Mouse (Mus musculus): ENCODE results near the gene Klhl10. TPM values are rescaled to one million over a fixed set of nuclear protein-coding genes. Genes with fewer than 3 reads are reported as not detected.

The Klhl10 gene
- polyA plus RNA-seq, 1 experiment from 2014 or later: 0.68 TPM

DNA sequence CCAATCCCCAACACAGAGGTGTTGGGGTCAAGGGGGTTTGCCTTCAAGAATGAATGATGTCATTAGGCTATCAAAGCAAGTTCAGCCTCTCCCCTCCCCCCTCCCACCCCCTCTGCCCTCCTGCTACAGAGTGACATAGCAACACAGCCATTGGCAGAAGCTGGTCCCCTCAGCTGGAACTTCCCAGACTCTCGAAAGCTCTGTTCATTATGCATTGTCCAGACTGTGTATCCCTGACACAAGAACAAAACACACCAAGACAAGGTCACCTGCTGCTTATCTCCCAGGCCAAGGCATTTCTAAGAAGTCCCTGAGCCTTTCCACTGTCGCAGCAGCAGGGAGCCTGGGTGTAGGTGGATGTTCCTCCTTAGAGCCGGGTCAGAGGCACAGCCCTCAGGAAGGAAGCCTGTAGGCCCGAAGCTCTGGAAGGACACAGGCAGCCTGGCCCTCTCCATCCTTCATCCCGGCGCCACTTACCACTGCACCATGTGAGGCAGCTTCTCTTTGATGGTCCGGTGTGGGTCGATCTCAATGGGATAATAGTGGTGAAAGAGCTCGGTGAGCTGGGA lies 6.0 kb upstream of the Klhl10 start:
- H3K36me3 ChIP-seq (ENCODE audit: control insufficient read depth, insufficient read depth, low read length): peaks cover 18% of the 10 kb centered on the region; the same call in 1 of the 2 replicates
- WGBS: 42% methylated on average over 9 of the region's 9 CpGs
- no peak for ATAC-seq (ENCODE audit: low read depth)

DNA sequence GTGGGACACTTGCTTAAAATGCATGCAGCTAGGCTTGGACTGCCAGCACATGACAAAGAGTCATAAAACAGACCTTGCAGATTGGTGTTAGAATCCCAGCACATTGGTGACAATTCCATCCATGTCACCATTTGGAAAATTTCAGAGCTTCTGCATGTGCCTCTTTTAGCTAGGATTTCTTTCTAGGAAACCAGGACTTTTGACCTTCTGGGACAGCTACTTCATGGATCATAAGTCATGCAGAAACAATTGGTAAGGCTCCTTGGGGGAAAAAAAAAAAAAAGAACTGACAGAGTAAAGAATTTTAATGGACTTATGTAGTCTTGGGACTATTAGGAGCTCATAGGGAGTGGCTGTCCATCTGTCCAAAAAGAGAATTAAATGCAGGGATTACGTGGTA lies 3.8 kb upstream of the Klhl10 start:
- 75% methylated on average over 1 of the region's 1 CpGs for WGBS
- no peak for ATAC-seq (ENCODE audit: low read depth)
- no peak overlapping the region for H3K4me2 ChIP-seq (ENCODE audit: low read depth, low read length)
- no peak overlapping the region for H3K27ac ChIP-seq (ENCODE audit: low read depth, low read length)
- no peaks in the 10 kb centered on the region for H3K9me3 ChIP-seq (ENCODE audit: control insufficient read depth, low read length)
- no peaks in the 10 kb centered on the region for H3K27me3 ChIP-seq (ENCODE audit: control insufficient read depth, insufficient read depth, low read length)
- peaks cover 16% of the 10 kb centered on the region for H3K4me1 ChIP-seq (ENCODE audit: control insufficient read depth, insufficient read depth, low read length)
- H3K36me3 ChIP-seq (ENCODE audit: control insufficient read depth, insufficient read depth, low read length): peaks cover 13% of the 10 kb centered on the region; the same call in 1 of the 2 replicates
- H3K9ac ChIP-seq (replicated peaks; ENCODE audit: low read depth, low read length): no peak overlapping the region
- H3K4me3 ChIP-seq (ENCODE audit: low read depth, low read length): no peak overlapping the region

More for the DNA sequence above, 6.0 kb upstream of the Klhl10 start:
- H3K27ac ChIP-seq (ENCODE audit: low read depth, low read length): no peak overlapping the region
- H3K9me3 ChIP-seq (ENCODE audit: control insufficient read depth, low read length): no peaks in the 10 kb centered on the region
- H3K4me3 ChIP-seq (ENCODE audit: low read depth, low read length): no peak overlapping the region
- H3K4me1 ChIP-seq (ENCODE audit: control insufficient read depth, insufficient read depth, low read length): peaks cover 12% of the 10 kb centered on the region
- no peak overlapping the region for H3K4me2 ChIP-seq (ENCODE audit: low read depth, low read length)
- H3K27me3 ChIP-seq (ENCODE audit: control insufficient read depth, insufficient read depth, low read length): no peaks in the 10 kb centered on the region
- H3K9ac ChIP-seq (replicated peaks; ENCODE audit: low read depth, low read length): no peak overlapping the region

DNA sequence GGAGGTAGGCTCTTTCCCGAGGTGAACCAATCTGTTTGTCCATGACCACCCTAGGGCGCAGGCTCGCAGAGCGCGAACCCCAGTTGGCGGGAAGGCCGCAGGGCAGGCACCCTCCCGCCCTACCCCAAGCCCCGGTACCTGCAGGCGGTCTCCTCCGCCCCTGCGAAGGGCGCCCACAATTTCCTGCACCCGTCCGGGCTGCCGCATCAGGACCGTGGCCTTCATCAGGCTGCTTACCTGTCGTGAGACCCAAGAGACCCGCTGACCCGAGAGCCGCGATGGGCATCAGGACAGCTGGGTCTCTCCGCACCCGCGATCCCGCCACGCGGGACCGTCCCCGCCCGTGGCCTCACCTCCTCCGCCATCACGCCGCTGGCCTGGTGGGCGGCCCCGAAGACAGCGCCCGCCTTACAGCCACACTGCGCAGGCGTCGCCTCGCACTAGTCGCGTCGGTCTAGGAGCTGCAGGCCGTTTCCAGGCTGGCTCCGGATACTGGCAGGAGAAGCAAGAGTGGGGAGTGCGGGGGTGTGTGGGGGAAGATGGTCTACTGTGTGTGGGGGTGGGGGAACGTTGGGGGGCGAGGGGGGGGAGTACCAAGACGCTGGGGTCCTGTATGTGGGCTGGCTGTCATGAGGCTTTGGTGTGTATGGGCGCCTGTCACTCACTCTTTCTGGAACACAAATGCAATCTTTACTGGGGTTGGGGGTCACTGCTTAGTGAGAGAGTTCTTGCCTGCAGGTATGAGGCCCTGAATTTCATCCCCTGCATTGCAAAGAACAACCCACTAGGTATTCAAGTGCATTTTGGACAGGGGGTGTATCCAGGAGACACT lies 810 bp upstream of the Klhl10 start:
- 2% methylated on average over 51 of the region's 52 CpGs for WGBS
- Histone ChIP-seq H3K4me1 (ENCODE audit: control insufficient read depth, insufficient read depth, low read length) (peaks cover 16% of the 10 kb centered on the region), H3K4me3 (ENCODE audit: low read depth, low read length) (peak overlapping the region; percentile 87), H3K36me3 (ENCODE audit: control insufficient read depth, insufficient read depth, low read length) (0 out of 2 replicates have a peak, but pooled peaks cover 6% of the 10 kb centered on the region), H3K9ac (replicated peaks; ENCODE audit: low read depth, low read length) (peak overlapping the region; percentile 95), H3K4me2 (ENCODE audit: low read depth, low read length) (peak overlapping the region; percentile 82), H3K27me3 (ENCODE audit: control insufficient read depth, insufficient read depth, low read length) (no peaks in the 10 kb centered on the region), H3K27ac (ENCODE audit: low read depth, low read length) (peak overlapping the region; percentile 72), H3K9me3 (ENCODE audit: control insufficient read depth, low read length) (no peaks in the 10 kb centered on the region)
- peak; percentile 98 for ATAC-seq (ENCODE audit: low read depth)

DNA sequence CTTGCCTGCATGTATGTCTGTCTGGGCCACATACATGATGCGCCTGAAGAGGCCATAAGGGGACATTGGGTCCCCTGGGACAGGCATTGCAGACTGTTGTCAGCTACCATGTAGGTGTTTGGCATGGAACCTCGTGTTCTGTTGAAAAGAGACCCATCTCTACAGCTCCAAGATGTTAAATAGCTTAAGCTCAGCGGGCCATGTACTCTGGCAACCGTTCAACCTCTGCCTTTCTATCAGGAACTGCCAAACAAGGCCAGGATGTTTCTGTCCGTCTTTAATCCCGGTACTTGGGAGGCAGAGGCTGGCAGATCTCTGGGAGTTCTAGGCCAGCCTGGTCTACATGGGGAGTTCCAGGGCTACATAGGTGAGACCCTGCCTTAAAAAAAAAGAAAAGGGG lies 908 bp downstream of the Klhl10 start:
- H3K4me1 ChIP-seq (ENCODE audit: control insufficient read depth, insufficient read depth, low read length): peaks cover 16% of the 10 kb centered on the region
- WGBS: 82% methylated on average over 6 of the region's 6 CpGs
- no peak overlapping the region for H3K9ac ChIP-seq (replicated peaks; ENCODE audit: low read depth, low read length)
- H3K9me3 ChIP-seq (ENCODE audit: control insufficient read depth, low read length): no peaks in the 10 kb centered on the region
- no peak overlapping the region for H3K4me2 ChIP-seq (ENCODE audit: low read depth, low read length)
- no peaks in the 10 kb centered on the region for H3K36me3 ChIP-seq (ENCODE audit: control insufficient read depth, insufficient read depth, low read length)
- ATAC-seq (ENCODE audit: low read depth): no peak
- H3K27me3 ChIP-seq (ENCODE audit: control insufficient read depth, insufficient read depth, low read length): no peaks in the 10 kb centered on the region
- H3K27ac ChIP-seq (ENCODE audit: low read depth, low read length): no peak overlapping the region
- H3K4me3 ChIP-seq (ENCODE audit: low read depth, low read length): no peak overlapping the region

DNA sequence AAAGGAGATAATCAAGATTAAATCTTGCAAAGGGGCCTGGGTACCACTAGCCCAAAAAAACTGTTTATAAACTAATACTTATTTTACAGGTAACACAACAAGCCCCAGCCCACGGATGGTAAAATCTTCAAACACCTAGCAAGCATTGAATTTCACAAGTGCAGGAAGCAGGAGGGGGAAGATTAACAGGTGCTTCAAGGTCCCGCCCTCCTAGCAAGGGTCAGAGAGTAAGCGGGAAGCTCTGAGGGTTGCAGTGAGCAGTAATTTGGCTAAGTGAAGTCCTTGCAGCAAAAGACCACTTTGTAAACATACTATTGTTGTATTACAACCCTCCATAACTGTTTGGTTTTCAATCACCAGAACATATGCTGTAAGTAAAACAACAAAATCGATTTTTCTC lies 15.5 kb downstream of the Klhl10 start:
- Histone ChIP-seq H3K4me2 (ENCODE audit: low read depth, low read length) (no peak overlapping the region), H3K9me3 (ENCODE audit: control insufficient read depth, low read length) (no peaks in the 10 kb centered on the region), H3K4me1 (ENCODE audit: control insufficient read depth, insufficient read depth, low read length) (no peaks in the 10 kb centered on the region), H3K4me3 (ENCODE audit: low read depth, low read length) (no peak overlapping the region), H3K9ac (replicated peaks; ENCODE audit: low read depth, low read length) (no peak overlapping the region), H3K27me3 (ENCODE audit: control insufficient read depth, insufficient read depth, low read length) (no peaks in the 10 kb centered on the region), H3K27ac (ENCODE audit: low read depth, low read length) (no peak overlapping the region), H3K36me3 (ENCODE audit: control insufficient read depth, insufficient read depth, low read length) (peaks cover 6% of the 10 kb centered on the region; the same call in 1 of the 2 replicates)
- WGBS: 92% methylated on average over 4 of the region's 4 CpGs
- no peak for ATAC-seq (ENCODE audit: low read depth)

DNA sequence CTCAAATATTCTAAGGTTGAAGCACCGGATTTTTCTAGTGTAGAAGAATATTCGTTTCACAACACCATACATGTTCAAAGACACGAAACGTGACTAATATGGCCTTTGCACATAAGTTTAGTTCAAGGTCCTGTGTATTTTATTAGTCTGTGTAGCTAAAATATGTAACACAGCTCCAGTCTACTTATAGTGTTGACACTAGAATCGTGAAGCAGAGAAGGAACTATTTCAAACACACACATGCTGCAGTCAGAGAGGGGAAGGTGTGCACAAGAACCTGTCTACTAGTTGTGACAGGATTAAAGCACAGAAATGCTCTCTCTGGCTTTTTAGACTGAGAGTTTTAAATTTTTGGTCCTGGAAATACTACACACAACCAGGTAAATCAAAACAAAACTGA lies 16.0 kb downstream of the Klhl10 start:
- no peak overlapping the region for H3K27ac ChIP-seq (ENCODE audit: low read depth, low read length)
- H3K4me3 ChIP-seq (ENCODE audit: low read depth, low read length): no peak overlapping the region
- no peak for ATAC-seq (ENCODE audit: low read depth)
- no peak overlapping the region for H3K4me2 ChIP-seq (ENCODE audit: low read depth, low read length)
- H3K27me3 ChIP-seq (ENCODE audit: control insufficient read depth, insufficient read depth, low read length): no peaks in the 10 kb centered on the region
- H3K4me1 ChIP-seq (ENCODE audit: control insufficient read depth, insufficient read depth, low read length): no peaks in the 10 kb centered on the region
- H3K9ac ChIP-seq (replicated peaks; ENCODE audit: low read depth, low read length): no peak overlapping the region
- H3K9me3 ChIP-seq (ENCODE audit: control insufficient read depth, low read length): no peaks in the 10 kb centered on the region
- peaks cover 7% of the 10 kb centered on the region; the same call in 1 of the 2 replicates for H3K36me3 ChIP-seq (ENCODE audit: control insufficient read depth, insufficient read depth, low read length)
- 96% methylated on average over 5 of the region's 5 CpGs for WGBS

DNA sequence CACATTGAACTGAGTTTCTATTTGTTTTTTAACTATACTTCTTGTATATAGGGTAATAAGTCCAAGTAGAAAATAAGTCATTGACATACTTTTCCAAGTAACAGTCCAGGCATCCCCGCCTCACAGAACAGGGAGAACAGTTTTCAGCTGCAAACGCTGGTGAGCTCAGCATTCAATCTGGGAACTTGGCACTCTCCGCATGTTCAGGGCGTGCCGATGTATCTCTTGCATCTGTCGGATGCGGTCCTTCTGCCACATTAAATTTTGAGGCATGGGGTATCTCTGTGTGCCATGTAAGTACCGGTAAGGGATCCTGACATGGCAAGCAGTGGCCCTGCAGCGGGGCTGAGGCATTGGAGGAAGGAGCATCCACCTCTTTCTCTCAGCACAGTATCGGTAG lies 21.0 kb downstream of the Klhl10 start:
- Histone ChIP-seq H3K9ac (replicated peaks; ENCODE audit: low read depth, low read length) (no peak overlapping the region), H3K4me1 (ENCODE audit: control insufficient read depth, insufficient read depth, low read length) (no peaks in the 10 kb centered on the region), H3K27me3 (ENCODE audit: control insufficient read depth, insufficient read depth, low read length) (no peaks in the 10 kb centered on the region), H3K4me3 (ENCODE audit: low read depth, low read length) (no peak overlapping the region), H3K36me3 (ENCODE audit: control insufficient read depth, insufficient read depth, low read length) (peaks cover 18% of the 10 kb centered on the region), H3K9me3 (ENCODE audit: control insufficient read depth, low read length) (no peaks in the 10 kb centered on the region), H3K4me2 (ENCODE audit: low read depth, low read length) (no peak overlapping the region), H3K27ac (ENCODE audit: low read depth, low read length) (no peak overlapping the region)
- WGBS: 95% methylated on average over 10 of the region's 10 CpGs
- no peak for ATAC-seq (ENCODE audit: low read depth)

DNA sequence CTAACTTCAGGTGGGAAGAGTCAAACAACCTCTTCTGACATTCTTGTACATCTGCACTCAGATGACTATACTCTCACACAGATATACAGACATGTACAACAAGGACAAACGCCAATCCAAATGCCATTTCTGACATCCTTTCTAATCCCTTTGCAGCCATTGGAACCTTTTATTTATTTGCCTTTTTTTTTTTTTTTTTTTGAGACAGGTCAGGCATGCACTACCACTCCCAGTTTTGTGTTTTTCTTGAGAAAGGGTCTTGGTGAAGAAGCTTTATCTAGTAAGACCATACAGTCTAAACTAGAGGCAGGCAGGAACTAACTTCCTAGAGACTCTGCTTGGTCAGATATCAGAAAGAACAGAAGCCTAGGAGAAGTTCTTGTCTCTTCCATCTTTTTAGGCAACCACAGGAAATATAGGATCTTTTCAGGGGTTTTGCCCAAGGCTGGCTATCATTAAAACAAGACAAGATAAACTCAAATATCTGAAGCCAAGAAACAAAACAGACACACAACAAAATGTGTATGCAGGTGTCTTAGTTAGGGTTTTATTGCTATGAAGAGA lies 23.6 kb downstream of the Klhl10 start:
- Histone ChIP-seq H3K9ac (replicated peaks; ENCODE audit: low read depth, low read length) (no peak overlapping the region), H3K4me3 (ENCODE audit: low read depth, low read length) (no peak overlapping the region), H3K27ac (ENCODE audit: low read depth, low read length) (no peak overlapping the region), H3K9me3 (ENCODE audit: control insufficient read depth, low read length) (no peaks in the 10 kb centered on the region), H3K36me3 (ENCODE audit: control insufficient read depth, insufficient read depth, low read length) (peaks cover 18% of the 10 kb centered on the region), H3K27me3 (ENCODE audit: control insufficient read depth, insufficient read depth, low read length) (no peaks in the 10 kb centered on the region), H3K4me2 (ENCODE audit: low read depth, low read length) (no peak overlapping the region), H3K4me1 (ENCODE audit: control insufficient read depth, insufficient read depth, low read length) (peaks cover 9% of the 10 kb centered on the region)
- 97% methylated on average over 1 of the region's 1 CpGs for WGBS
- no peak for ATAC-seq (ENCODE audit: low read depth)

DNA sequence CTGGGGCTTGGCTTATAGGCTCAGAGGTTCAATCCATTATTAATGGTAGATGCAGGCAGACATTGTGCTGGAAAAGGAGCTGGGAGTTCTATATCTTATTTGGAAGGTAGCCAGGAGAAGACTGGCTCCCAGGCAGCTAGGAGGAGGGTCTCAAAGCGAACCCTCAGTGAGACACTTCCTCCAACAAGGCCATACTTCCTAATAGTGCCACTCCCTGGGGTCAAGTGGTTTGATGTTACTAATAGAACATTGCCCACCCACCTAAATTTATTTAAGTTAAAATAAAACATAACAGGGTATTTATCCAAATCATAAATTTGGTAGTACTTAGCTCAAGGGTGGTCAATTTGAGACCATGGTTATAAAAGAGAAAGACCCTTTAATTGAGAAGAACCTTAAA lies 24.1 kb downstream of the Klhl10 start:
- H3K4me2 ChIP-seq (ENCODE audit: low read depth, low read length): no peak overlapping the region
- H3K9ac ChIP-seq (replicated peaks; ENCODE audit: low read depth, low read length): no peak overlapping the region
- H3K36me3 ChIP-seq (ENCODE audit: control insufficient read depth, insufficient read depth, low read length): peaks cover 18% of the 10 kb centered on the region
- H3K27ac ChIP-seq (ENCODE audit: low read depth, low read length): no peak overlapping the region
- H3K4me3 ChIP-seq (ENCODE audit: low read depth, low read length): no peak overlapping the region
- H3K9me3 ChIP-seq (ENCODE audit: control insufficient read depth, low read length): no peaks in the 10 kb centered on the region
- H3K27me3 ChIP-seq (ENCODE audit: control insufficient read depth, insufficient read depth, low read length): no peaks in the 10 kb centered on the region
- WGBS: 85% methylated on average over 1 of the region's 1 CpGs
- peaks cover 14% of the 10 kb centered on the region for H3K4me1 ChIP-seq (ENCODE audit: control insufficient read depth, insufficient read depth, low read length)
- no peak for ATAC-seq (ENCODE audit: low read depth)

All from neural tube, embryonic 14.5 days (tissue).